Mouse (Mus musculus): Measurements from ENCODE around the gene Arnt2.

Gene Arnt2

DNA sequence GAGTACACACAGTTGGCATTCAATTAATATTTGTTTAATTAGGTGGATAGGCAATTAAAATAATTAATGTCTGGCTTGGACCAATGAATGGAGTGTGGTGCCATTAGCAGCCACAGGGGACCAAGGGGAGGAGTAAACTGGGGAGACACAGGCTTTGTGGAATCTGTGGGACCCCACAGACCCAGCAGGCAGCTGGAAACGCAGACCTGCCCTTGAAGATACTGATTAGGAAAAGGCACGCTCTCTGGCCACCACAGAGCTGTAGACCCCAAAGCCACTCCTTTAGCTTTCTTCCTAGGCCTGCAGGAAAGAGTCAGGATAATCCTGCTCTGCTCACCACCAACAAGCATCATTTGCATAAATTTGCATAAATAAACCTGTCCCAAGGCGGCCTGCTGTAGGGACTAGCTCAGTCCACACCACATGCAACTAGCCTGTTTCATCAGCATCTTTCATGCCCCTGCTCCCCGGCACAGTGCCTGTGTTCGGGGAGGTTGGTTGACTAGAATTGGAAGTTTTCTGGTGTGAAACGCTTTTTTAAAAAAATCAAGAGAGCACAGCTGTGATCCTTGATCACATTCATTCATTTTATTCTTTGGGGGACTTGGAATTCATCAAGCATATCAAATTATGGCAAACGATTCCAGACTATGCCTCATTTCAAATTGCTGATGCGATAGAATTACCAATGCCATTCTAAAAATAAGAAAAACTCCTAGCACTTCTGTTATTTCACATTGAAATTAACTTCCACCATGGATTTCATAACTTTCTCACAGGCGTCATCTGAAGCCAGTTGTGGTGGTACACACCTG, 8.1 kb downstream of the Arnt2 start:
- DNase-seq (ENCODE audit: extremely low read depth, low read depth) = no peak

DNA sequence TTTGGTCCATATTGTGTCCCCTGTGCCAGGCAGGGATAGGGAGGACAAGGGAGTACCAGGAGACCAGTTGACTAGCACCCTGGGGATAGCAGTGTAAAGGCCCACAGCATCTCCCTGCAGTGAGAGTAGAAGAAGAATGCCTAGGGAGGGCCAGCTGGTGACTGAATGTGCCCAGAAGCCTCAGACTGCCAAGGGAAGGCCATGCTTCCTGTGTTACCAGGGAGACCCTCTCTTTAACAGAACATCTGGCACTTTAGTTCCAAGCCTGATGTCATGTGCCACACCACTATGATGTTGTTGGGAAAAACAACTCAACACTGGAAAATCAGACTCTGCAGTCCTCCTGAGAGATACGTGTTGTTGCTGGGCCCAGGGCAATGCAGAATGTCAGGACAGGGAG, 12.7 kb downstream of the Arnt2 start:
- DNase-seq (ENCODE audit: extremely low read depth, low read depth) = no peak

DNA sequence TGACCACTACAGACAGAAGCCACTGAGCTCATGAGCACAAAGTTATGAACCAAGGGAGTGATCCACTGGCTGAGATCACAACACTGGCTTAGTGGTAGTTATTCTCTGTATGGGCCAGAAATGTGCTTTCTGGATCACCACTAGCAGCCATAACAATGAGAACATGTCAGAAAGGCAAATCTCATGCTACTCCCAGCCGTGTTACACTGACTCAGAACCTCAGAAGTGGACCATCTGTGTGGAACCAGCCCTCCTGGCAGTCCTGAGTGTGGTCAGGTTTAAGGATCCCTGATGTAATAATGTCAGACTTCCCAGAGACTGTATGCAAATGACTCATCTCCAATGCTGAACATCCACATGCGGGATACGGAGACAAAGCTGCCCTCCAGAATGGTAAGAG, 13.4 kb downstream of the Arnt2 start:
- no peak for DNase-seq (ENCODE audit: extremely low read depth, low read depth)

DNA sequence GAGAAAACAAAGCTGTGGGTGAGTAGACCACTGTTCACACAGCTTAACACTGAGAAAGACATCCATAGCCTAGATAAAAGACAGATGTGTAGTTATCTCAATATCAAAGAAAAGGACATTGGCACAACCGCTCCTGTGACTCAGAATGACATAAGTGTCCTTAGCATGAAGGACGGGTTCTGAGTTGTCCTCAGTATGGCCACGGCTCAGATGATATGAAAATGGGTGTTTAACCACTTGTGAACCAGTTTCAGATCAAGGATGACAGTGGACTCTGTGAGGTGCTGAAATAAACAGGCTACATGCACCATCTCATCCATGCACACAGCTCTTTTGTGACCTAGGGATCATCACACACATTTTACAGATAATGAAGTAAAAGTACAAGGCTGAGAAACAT, 22.1 kb downstream of the Arnt2 start:
- no peak for DNase-seq (ENCODE audit: extremely low read depth, low read depth)

DNA sequence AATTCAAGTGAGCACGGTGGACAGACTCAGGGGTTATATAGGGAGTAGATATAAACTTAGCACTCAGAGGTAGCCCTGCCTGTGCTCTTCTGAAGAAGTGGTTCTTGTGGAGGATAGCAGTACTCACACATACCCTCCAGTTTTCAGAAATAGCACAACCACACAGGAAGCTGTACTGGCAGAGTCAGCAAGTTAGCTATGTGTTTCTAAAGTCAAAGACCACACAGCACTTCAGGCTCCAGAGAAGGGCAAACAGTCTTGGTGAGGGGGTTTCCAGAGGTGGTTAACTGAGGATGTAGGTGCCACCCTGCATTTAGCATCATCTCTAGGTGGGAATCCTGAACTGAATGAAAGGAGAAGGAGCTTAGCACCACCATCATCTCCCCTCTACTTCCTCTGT, 23.5 kb downstream of the Arnt2 start:
- DNase-seq (ENCODE audit: extremely low read depth, low read depth) = no peak

DNA sequence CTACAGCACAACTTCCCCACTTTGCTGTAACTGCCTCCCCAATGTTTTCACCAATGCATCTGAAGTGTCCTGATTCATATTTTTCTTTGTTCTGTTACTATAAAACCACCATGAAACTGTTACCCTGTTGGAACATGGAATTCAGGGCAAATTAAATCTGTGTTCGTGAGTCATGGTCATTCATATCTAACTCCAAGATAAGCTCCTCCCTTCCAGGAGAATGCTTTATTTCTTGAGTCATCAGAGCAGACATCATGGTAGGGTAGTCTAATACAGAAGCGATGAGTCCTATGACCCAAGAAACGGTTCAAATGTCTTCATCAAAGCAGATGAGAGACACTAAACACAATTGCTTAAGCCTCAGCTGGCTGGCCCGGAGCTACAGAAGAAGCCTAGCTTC, 25.2 kb downstream of the Arnt2 start:
- no peak for DNase-seq (ENCODE audit: extremely low read depth, low read depth)

DNA sequence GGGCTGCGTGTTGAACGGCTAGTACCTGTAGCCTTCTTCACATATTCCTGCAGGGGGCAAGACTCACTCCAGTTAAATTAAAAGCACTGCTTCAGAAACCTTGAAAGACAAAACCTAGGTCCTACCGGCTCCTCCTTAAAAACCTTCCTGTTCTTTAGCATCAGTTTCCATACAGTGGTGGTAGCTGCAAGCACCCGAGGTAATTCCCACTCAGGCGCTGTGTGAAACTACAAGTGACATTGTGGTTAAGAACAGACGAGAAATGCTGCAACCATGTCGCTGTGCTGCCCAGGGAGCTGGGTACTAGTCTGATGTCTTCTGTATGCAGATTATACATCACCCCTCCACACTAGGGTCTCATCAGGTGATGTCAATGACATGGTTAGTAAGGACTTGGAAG, 25.9 kb downstream of the Arnt2 start:
- no peak for DNase-seq (ENCODE audit: extremely low read depth, low read depth)

DNA sequence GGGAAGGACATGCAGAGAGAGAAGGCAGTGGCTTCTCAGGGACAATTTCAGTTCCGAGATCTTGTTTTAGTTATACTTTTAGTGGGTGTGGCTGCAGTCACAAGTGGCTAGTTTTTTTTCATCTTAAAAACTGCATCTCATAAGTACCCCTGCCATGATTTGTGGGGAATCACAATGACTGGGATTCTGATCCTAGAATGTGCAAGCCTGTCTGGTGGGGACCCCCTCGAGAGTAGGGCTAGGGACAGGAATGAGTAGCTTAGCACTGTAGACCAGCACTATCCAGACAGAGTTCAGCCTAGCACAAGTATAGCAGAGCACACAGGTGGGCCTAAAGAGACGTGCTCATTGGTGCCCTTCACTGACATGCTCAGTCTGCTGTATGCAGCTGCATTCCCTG, 27.6 kb downstream of the Arnt2 start:
- no peak for DNase-seq (ENCODE audit: extremely low read depth, low read depth)

DNA sequence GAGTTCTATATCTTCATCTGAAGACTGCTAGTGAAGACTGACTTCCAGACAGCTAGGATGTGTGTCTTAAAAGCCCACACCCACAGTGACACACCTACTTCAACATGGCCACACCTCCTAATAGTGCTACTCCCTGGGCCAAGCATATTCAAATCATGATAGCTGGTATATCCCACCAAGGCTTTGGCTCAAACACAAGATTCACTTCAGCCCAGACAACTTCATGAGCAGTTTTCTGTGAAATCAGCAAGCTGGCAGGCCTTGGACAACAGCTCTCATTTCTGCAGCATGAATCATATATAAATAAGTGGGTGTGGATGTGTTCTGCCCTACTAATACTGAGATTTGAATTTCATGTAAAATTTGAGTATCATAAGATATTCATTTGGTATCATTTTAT, 29.2 kb downstream of the Arnt2 start:
- no peak for DNase-seq (ENCODE audit: extremely low read depth, low read depth)

DNA sequence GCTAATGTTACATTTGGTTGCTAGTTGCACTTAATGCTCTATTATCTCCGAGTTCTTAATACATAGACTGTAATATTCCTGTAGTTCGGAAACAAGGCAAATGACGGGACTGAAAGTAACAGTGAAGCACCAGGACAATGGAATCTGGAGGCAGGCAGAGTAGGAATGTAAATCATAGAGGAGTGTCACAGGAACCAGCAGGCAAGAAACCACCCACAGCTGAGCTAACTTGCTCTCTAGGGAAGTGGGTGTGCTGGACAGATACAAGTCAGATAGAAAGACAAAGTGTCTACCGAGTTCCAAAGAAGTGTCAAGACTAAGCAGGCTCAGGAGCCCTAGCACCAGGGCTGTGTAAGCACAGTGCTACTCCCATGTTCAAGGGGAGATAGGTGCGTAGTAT, 32.6 kb downstream of the Arnt2 start:
- no peak for DNase-seq (ENCODE audit: extremely low read depth, low read depth)

DNA sequence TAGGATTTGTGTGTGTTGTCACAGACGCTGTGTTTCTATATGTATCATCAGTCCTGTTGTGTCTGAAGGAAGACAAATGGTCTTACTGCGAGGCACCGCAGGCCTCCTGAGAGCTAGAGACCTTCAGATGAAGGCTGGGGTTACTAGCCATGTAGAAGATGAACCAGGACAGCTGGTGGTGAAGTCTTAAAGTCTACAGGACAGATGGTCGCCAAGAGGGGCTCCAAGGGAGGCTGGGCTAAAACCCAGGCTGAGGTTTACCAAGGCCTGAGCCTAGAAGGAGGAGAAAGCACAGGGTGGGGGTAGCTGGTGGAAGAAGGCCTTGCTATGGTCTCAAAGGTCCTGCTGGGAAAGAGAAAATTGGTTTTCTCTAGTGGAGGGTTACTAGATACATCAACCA, 36.3 kb downstream of the Arnt2 start:
- no peak for DNase-seq (ENCODE audit: extremely low read depth, low read depth)

DNA sequence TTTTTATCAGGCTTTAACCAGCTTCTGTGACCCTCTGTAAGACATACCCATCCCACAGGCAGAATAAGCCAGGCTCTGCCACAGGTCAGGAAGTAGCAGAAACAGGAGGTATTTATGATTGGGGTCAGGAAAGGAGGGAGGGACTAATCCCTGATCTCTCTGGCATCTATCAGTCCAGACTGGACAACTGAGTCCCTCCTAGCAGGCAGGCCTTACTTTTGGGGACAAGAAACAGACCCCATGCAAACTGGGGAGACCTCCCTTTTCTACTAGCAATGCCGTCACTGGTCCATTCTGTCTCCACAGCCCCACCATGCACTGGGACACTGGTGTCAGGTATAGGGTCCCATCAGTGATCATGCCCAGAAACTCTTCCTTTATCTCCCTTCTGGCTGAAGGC, 37.1 kb downstream of the Arnt2 start:
- DNase-seq (ENCODE audit: extremely low read depth, low read depth) = no peak

DNA sequence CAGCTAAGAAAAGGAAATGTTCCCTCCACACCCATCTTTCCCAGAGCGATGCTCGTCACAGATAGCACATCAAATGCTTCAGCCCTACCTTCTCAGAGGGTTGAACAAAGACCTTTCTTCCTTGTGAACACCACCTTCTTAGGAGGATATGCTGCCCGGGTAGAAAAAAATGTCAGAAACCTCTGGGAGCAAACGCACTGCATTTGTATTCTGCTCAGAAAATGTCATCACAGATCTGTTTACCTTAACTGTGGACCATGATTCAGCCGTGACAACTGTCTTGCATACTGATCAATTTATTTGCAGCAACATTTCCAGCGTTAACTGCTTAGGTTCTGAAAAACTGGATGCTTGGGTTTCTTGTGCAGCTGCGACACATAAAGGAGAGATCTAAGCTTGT, 37.7 kb downstream of the Arnt2 start:
- DNase-seq (ENCODE audit: extremely low read depth, low read depth) = no peak

DNA sequence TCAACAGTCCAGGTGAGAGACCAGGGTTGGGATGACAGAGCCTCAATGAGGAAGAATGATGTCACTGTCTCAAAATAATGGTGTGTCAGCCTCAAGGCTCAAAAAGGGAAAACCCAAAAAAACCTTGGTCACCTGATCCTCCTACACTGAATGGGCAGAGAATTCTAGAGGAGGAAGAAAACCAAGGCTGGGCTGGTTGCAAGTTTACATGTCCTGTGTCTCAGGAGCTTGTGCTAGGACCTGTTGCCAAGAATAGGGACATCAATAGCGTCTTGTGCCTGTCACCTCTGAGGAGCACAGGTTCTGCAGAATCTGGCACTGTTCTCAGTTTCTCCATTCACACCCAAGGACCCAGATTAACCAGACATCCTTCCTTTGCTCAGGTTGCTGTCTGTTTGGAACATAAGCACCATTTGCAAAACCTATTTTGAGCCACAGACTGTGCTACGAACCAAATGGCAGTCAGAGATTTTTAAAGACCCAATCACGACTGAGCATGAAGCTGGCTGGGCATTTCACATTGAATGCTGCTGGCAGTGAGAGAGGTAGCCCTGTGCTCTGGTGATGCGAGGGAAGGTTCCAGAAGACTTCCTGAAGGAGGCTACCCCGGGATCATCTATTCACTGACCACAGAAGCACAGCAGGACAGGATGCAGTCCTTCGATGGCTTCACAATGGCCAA, 38.9 kb downstream of the Arnt2 start:
- no peak for DNase-seq (ENCODE audit: extremely low read depth, low read depth)

DNA sequence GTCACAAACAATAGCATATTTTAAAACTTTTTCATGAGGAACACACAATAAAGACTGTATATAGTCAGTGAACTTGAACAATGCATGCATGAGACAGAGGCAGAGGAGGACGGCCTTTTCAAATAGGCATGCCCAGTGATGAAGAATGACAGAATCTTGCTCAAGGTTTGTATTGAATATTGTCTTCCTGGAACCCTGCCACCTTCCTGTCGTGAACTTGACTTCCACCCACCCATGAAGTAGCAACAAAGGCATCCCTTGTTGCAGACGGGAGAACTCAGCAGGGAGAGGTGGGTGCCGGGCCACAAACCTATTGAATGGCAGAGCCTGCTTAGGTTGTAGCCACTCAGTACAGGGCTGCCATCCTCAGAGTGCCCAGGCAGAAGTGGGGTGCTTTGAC, 43.7 kb downstream of the Arnt2 start:
- DNase-seq (ENCODE audit: extremely low read depth, low read depth) = no peak

DNA sequence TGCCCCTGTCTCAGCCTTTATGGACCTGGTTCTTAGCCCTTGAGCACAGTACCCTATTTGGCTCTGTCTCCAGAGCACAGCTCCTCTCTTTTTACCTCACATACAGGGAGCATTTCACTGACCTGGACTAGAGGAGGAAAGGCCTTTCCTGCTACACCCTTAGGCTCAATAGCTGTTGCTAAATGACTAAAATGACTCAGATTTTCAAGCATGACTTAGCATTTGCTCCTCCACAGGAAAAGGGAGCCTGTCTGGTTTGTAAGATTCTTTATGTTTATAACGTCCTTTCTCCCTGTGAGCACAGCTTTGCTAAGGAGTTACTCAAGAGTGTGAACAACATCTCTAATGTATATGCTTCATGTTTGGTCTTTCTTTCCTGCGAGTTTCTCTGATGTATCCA, 47.3 kb downstream of the Arnt2 start:
- DNase-seq (ENCODE audit: extremely low read depth, low read depth) = no peak

DNA sequence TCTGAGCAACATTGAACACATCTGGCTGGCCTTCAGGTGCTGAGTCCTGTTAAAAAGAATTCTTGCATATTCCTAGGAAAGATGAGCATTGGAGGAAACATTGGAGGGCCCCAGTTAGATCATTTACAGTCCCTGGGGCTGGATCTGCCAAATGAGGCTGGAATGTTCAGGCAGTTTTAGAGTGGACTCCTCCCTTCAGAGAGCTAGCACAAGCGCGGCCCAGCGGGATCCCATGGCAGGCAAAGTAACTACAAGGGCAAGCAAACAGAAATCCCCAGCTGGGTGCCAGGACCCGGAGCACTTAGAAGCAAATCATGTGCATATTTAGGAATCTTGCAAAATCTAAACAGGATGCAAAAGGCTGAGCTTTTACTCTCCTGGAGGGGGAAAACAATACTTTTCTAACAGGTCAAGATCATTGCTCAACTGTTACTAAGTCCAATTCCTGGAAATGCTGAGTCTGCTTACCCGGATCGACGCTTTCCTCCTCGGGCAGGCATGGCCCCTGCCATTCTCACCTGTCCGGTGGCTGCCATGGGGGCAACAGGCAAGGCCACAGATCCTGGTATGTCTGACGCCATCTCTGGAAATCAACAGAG, 48.8 kb downstream of the Arnt2 start:
- no peak for DNase-seq (ENCODE audit: extremely low read depth, low read depth)

DNA sequence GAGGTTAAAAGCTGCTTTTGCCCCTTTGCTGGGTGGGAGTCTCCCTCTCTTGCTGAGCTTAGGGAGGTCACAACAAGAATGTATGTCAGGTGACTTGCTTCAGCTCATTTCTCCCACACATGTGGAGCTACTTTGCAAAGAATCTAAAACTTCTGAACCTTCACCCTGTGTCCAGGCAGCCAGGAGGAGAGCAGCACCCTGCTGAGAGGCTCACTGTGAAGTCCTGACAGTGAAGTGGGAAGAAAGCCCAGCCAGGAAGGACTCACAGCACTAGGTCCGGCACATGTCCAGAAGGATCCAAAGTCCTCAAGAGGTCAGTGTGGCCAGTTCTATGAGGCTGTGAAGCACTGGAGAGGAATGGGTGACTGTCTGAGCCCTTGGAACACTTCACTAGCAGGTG, 51.5 kb downstream of the Arnt2 start:
- DNase-seq (ENCODE audit: extremely low read depth, low read depth) = no peak

DNA sequence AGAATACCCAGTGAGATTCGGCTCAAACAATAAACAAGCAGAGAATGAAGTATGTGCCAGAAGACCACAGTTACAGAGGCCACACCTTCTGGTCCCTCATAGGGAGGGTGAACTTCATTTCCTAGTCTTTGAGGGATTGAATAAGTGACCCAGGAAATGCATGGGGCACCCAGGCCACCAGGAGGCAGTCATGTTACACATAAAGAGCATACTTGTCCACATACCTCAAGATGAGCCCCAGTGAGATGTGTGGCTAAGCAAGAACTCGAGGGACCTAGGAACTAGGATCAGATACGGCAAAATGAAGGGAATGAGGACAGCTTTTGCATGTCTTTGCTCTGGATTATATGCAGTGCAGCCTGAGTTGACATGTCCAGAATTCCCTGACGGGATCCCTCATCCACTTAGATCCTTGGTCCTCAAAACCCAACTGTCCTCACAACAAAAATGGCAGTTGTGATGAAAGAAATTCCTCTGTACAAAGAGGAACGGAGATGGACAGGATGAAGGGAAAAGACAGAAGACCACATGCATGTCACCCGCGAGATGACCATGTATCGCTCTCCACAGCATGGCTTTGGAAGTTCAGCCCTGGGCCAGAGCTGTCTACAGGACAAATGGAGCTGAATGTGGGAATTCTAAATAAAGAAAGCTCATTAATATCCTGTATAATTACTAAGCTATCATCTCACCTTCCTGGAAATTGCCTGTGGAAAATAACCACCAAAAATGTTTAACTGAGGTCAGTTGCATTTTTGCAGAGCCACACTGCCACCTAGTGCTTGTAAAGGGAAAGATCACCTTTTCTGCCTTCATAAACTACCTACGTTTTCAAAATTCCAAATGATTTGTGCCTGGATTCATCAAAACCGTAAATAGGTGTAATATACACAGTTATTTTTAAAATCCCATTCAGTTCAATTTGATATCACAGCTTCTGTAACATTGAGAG, 54.1 kb downstream of the Arnt2 start:
- DNase-seq (ENCODE audit: extremely low read depth, low read depth) = no peak

DNA sequence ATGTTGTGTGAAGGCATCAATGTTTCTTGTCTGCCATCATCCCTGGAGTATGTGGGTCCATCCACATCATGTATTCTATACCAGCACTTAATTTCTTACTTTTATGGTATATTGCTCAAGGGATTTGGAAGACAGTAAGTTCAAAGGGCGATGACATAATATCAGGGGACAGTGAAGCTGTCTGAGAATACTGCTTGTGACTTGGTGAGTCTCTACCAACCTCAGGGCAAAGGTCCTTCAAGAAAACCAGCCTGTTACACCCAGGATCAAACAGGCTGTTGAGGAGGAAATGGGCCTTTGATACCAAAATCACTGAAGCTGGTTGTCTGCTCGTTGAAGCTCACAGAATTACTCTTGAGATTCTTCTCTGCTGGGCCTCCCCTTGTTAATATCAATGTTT, 55.1 kb downstream of the Arnt2 start:
- DNase-seq (ENCODE audit: extremely low read depth, low read depth) = no peak

DNA sequence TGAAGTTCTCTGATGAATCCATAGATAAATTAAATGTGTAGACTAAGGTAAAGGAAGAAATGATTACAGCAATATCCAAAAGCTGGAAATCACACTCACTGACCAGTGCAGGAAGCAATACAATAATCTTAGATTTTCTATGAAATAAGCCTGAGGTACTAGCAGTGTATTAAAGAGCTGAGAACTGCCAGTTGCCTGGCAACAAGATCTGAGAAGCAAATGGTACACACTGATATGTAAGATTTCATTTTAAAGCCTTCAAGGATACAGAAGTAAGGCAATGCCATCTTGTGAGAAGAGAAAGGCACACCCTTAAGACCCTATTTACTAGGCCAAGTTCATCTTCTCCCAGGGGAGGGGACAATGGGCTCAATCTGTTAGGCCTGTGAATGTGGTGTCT, 59.4 kb downstream of the Arnt2 start:
- no peak for DNase-seq (ENCODE audit: extremely low read depth, low read depth)

DNA sequence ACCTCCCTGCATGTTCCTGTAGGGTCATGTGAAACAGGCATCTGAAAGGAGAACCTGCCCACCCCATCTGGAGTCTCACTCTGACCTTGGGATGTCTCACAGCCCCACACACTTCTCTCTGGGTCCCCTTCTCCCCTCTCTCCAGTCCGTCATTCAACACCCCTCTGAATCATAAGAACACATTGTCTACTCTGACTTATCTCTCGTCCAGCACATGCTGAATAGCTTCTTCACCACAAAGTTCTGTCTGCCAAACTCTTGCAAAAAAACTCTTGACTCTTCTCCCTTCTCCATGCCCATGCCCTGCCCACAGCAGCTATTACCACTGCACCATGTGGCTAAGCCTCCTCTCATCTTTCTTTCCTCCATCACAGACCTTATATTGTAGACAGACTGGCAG, 60.0 kb downstream of the Arnt2 start:
- DNase-seq (ENCODE audit: extremely low read depth, low read depth) = no peak
